Mouse (Mus musculus) c-Kit-positive CD71-positive TER-119-negative erythroid progenitor cells, embryonic 14.5 days (primary cell): Measurements from ENCODE around the gene Nat8f2.
"Not testable (repeated sequence)": the region's sequence is repeated elsewhere in the genome, so short reads cannot be mapped to it uniquely, and the experiment has no call there.

Experiments used
- DNase-seq: peaks from one replicate; pipeline ENCODE4 v3.0.0-alpha.2; 2013; ENCODE audit warnings: low read depth

The Nat8f2 gene

GRCm38 (mm10) chr6:85869006-85869405 lies at the start of gene Nat8f2:
Gene Nat8f2, minus strand, starts transcription at chr6:85869158.
- DNase-seq: not testable (repeated sequence)

GRCm38 (mm10) chr6:85918341-85918740 lies 49.4 kb upstream of the Nat8f2 start:
- not testable (repeated sequence) for DNase-seq

DNA sequence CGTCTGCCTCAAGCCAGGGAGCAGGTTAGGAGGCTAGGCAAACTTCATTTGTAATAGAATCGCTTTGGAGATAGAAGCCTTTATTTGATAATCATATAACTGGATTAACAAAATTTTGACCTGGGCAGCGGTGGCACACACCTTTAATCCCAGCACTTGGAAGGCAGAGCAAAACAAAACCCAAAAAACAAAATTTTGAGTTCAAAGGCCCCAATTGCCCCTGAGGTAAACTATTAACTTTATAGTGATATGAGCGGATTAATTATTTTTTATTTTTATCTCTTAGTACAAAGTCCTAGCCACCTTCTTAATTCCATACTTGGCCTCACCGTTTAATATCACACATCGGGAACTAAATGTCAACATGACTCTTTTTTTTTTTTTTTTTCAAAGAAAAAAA lies 47.6 kb upstream of the Nat8f2 start:
- DNase-seq: no peak

GRCm38 (mm10) chr6:85915539-85916513 lies 46.9 kb upstream of the Nat8f2 start, which contains the start of gene Nat8f1:
Gene Nat8f1, minus strand, starts transcription at chr6:85915687.
- DNase-seq: peak; percentile 81

- DNase-seq: no peak
Measured at GRCm38 (mm10) chr6:85915141-85915538, 46.2 kb upstream of the Nat8f2 start.

- no peak for DNase-seq
Measured at GRCm38 (mm10) chr6:85911587-85911986, 42.6 kb upstream of the Nat8f2 start, which contains the start of gene Tprkb. Gene Tprkb, plus strand, starts transcription at chr6:85911865.

DNA sequence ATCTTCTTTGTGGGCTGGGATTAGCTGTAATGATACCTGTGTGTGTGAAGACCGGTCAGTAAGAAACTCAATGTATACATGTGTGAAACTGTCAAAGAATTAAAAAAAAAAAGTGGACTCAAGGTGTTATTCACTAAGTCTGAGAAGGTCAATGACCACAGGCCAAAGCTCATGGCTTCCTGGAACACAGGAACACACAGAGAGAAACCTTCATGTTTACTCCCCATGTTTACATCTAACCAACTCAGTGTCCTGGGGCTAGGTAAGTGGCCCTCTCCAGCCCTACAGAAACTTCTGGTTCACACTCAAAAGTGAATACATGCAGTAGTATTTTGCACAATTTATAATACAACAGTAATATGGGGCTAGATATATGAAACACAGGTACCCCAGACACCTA lies 40.7 kb upstream of the Nat8f2 start:
- no peak for DNase-seq

GRCm38 (mm10) chr6:85908341-85908740 lies 39.4 kb upstream of the Nat8f2 start:
- DNase-seq: no peak

DNA sequence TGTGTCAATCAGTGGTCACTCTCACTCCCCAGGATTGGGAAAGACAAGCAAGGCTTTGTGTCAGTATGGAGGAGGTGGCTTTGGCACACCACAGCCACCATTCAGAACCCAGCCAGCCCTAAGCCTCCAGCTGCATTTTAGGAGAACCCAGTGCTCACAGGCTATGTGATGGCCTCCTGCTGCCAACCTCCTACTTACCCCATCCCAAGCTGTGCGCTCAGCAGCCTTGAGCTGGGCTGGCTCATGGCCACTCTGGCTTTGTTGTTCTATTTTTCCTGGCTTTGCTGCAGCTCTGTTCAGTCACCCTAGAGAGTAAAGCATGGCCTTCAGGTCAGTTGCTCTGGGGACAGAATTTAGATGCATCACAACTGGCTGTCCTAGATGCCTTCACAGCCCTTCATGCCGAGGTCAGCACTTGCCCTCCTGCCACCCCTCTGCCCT lies 38.0 kb upstream of the Nat8f2 start:
- DNase-seq: not testable (repeated sequence)

DNA sequence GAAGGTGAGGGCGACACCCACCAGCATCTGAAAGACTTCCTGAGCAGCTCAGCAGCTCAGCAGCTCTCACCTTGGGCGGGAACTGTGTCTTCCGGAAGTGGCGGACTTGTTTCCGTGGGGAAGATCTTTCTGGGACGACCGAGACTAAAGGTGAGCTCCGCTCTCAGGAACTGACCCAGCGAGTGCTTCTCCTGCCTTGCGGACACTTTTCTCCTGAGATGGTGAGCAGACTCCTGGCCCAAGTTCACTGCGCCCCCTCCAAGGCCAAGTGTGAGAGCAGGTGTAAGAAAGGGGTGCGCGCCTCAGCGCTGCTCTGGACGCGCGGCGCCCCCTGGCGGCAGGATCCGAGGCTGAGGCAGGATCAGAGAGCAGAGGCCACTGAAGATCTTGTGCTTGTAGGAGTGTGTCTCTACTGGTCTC lies 35.7 kb upstream of the Nat8f2 start, which contains the start of gene Nat8f4:
Gene Nat8f4 (minus strand): TSS at position 243 of the 420 bp plus-strand sequence.
- DNase-seq: peak; percentile 30

DNA sequence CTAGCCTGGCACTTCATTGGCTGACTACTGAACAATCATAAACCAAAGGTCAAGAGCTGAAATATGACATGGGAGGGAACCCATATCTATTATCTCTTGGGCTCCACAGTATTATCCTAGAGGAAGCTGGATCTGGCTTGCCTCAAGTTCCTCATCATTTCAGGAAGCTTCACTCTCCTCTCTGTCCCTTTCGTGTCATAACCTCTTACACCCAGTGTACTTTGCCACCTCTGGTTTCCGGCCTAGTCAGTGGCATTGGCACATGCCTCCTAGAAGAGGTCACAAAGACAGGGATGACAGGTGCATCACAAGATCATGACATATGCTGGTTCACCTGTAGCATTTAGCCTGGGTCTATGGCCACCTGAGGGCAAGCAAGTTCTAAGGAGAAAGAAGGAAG lies 33.3 kb upstream of the Nat8f2 start:
- no peak for DNase-seq

DNA sequence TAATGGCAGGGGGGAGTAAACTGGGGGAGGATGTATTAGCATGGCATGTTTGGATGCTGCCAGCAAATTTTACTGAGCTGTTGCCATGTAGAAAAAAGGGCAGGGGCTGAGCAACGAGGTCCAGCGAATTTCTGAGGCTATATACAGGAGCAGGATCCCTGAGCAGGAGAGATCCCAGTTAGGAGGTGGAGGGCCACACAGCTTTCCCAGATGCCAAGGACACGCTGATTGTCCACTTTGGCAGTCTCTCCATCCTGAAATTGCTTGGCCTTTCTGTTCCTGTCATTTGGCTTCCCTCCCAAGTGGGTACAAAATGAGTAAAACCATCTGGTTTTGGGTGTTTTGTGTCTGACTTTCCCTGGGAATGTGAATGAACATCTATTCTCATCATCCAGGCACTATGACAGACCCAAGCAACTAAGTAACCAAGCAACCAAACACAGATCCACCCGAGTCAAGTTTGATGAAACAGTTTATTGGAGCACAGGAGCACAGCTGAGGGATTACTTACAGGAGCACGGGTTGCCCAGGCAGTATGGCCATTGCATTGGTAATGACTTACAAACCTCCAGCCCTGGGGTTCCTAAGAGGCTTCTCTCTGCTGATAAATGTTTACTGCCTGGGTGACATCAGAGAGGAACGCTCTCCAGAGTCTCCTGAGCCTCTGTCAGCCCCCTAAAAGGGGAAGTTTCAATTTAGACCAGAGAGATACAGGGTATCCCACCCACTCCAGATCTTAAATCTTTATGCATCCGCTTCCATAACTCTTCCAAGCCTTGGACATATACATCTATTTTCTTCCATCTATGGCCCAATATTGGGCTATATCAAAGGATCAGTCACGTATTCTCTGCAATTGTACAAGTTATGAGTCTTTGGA lies 29.9 kb upstream of the Nat8f2 start:
- not testable (repeated sequence) for DNase-seq

GRCm38 (mm10) chr6:85895061-85895648 lies 26.2 kb upstream of the Nat8f2 start:
- DNase-seq: not testable (repeated sequence)

GRCm38 (mm10) chr6:85888961-85889360 lies 20.0 kb upstream of the Nat8f2 start:
- DNase-seq: no peak

DNA sequence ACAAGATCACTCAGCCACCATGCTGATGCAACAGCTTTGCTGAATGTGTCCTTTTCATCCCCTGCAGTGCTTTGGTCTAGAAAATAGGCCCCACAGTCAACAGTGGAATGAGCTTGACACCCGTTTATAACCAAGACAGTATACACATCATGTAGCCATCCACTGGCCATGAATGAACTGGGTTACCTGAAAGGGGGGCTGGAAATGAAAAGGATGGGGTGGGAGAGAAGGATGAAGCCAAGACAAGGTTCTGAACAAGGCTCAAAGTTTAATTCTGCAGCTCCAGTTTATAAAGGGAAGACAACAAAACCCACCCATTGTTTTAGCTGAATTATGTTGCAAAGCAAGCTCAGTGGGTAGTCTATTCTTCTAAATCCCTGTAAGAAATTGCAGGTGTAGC lies 15.4 kb upstream of the Nat8f2 start:
- no peak for DNase-seq

- not testable (repeated sequence) for DNase-seq
Measured at GRCm38 (mm10) chr6:85883246-85883645, 14.3 kb upstream of the Nat8f2 start.

GRCm38 (mm10) chr6:85867726-85868690 lies 950 bp downstream of the Nat8f2 start:
- no peak for DNase-seq

- not testable (repeated sequence) for DNase-seq
Measured at GRCm38 (mm10) chr6:85866995-85867394, 2.0 kb downstream of the Nat8f2 start.

GRCm38 (mm10) chr6:85866166-85866565 lies 2.8 kb downstream of the Nat8f2 start:
- not testable (repeated sequence) for DNase-seq

DNA sequence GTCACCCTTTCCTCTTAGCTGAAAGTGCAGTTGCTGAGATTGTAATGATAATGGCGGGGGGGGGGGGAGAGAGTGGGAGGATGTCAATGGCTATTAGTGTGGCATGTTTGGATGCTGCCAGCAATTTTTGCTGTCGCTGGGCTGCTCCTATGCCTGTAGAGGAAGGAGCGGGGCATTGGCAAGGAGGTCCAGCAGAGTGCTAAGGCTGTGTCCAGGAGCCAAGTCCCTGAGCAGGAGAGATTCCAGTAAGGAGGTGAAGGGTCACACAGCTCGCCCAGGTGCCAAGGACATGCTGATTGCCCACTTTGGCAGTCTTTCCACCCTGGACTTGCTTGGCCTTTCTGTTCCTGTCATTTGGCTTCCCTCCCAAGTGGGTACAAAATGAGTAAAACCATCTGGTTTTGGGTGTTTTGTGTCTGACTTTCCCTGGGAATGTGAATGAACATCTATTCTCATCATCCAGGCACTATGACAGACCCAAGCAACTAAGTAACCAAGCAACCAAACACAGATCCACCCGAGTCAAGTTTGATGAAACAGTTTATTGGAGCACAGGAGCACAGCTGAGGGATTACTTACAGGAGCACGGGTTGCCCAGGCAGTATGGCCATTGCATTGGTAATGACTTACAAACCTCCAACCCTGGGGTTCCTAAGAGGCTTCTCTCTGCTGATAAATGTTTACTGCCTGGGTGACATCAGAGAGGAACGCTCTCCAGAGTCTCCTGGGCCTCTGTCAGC lies 3.9 kb downstream of the Nat8f2 start:
- not testable (repeated sequence) for DNase-seq
